Mouse (Mus musculus): Measurements from ENCODE around the gene Edar.

DNA sequence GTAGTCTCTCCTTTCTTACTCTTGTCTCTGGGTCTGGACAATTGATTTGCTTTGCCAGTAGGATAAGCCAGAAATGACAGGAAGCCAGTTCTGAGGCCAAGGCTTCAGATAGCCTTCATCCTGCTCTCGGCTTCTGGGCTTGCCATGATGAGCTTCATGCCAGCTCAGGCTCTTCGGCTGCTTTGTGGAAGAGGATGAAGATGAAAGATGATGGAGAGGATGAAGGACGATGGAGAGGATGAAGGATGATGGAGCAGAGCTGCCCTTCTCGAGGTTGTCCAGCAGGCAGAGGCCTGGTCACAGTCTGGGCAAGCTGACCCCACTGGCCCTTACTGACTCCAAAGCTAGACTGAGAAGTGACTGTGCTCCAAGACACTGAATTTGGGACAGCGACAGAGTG lies 75.3 kb downstream of the Edar start:
- no peak for TF ChIP-seq CTCF (IDR thresholded peaks at IDR 0.05; ENCODE audit: low read depth)
- TF ChIP-seq EP300 (IDR thresholded peaks at IDR 0.05; ENCODE audit: low read depth): no peak

Measured in liver, embryonic 14.5 days (tissue).